Mouse (Mus musculus) limb, embryonic 13.5 days (tissue): ENCODE data around the gene Fbxo28. TPM values are rescaled to one million over a fixed set of nuclear protein-coding genes. Genes with fewer than 3 reads are reported as not detected.
A peak's percentile ranks its signal among the peaks of the same experiment; 100 is the strongest.

ENCODE experiments used
- ATAC-seq: fragments of 200-750 bp; cut with Nextera tagmentation; 2 replicates; pipeline ENCODE4 v1.8.0; 2017; ENCODE audit warnings: low read depth, moderate number of reproducible peaks, moderate TSS enrichment; ENCODE audit not compliant: low FRiP score
- H3K27ac ChIP-seq: fragments of 300-500 bp; sonication (generic); 2 replicates; pipeline ENCODE4 v1.5.1; 2015; ENCODE audit warnings: inconsistent platforms, mild to moderate bottlenecking, moderate library complexity
- H3K27me3 ChIP-seq: fragments of 300-500 bp; sonication (generic); 2 replicates; pipeline ENCODE4 v1.6.1; 2015; ENCODE audit warnings: mild to moderate bottlenecking, inconsistent platforms
- H3K36me3 ChIP-seq: fragments of 300-500 bp; sonication (generic); 2 replicates; pipeline ENCODE4 v1.6.1; 2015; ENCODE audit warnings: inconsistent platforms, mild to moderate bottlenecking, moderate library complexity
- H3K4me1 ChIP-seq: fragments of 300-500 bp; sonication (generic); 2 replicates; pipeline ENCODE4 v1.6.1; 2015; ENCODE audit warnings: inconsistent platforms
- H3K4me2 ChIP-seq: fragments of 300-500 bp; sonication (generic); replicated peaks from 2 replicates; pipeline ENCODE4 v1.6.1; 2015; ENCODE audit warnings: inconsistent platforms, mild to moderate bottlenecking, moderate library complexity
- H3K4me3 ChIP-seq: fragments of 300-500 bp; sonication (generic); 2 replicates; pipeline ENCODE4 v1.5.1; 2015; ENCODE audit warnings: moderate library complexity, mild to moderate bottlenecking, inconsistent platforms
- H3K9ac ChIP-seq: fragments of 300-500 bp; sonication (generic); 2 replicates; pipeline ENCODE4 v1.6.1; 2015; ENCODE audit warnings: mild to moderate bottlenecking, inconsistent platforms
- H3K9me3 ChIP-seq: fragments of 300-500 bp; sonication (generic); 2 replicates; pipeline ENCODE4 v1.6.1; 2016; ENCODE audit warnings: inconsistent platforms
- WGBS: fragments of 180-500 bp; shearing (Covaris S2); methylation state at CpG from one replicate; pipeline ENCODE4 v1.1.7; 2015; 5-methylcytosine and 5-hydroxymethylcytosine counted together
- polyA plus RNA-seq: library from polyadenylated mRNA; unstranded; fragments of >200 nt; fragmentation: Nextera tagmentation; extraction: Ambion mirVana; gene quantifications from 2 replicates; pipeline ENCODE4 v1.2.1, GENCODE M21; 2015

The Fbxo28 gene
- polyA plus RNA-seq, result 19.6 TPM in 2 replicates

GRCm38 (mm10) chr1:182340821-182341781 lies at the start of gene Fbxo28:
Gene Fbxo28 (minus strand): TSS chr1:182341629.
- ATAC-seq, result peak; percentile 97
- no peaks in the 10 kb centered on the region for H3K27me3 ChIP-seq
- H3K9me3 ChIP-seq, result no peaks in the 10 kb centered on the region
- H3K27ac ChIP-seq, result peak within 1 kb of the TSS; percentile 84
- H3K4me2 ChIP-seq, result peak within 1 kb of the TSS; percentile 84
- peaks cover 7% of the 10 kb centered on the region for H3K36me3 ChIP-seq
- peak within 1 kb of the TSS; percentile 98 for H3K9ac ChIP-seq
- WGBS, result under 1% methylated on average over 82 of the region's 93 CpGs
- peak within 1 kb of the TSS; percentile 99 for H3K4me3 ChIP-seq
- H3K4me1 ChIP-seq, result peaks cover 22% of the 10 kb centered on the region

GRCm38 (mm10) chr1:182388729-182389128 lies 47.3 kb upstream of the Fbxo28 start:
- no peak overlapping the region for H3K9ac ChIP-seq
- WGBS, result 55% methylated on average over 4 of the region's 4 CpGs
- no peak overlapping the region for H3K4me3 ChIP-seq
- no peaks in the 10 kb centered on the region for H3K9me3 ChIP-seq
- H3K27ac ChIP-seq, result no peak overlapping the region
- H3K36me3 ChIP-seq, result no peaks in the 10 kb centered on the region
- ATAC-seq, result no peak
- H3K27me3 ChIP-seq, result no peaks in the 10 kb centered on the region
- no peak overlapping the region for H3K4me2 ChIP-seq
- no peaks in the 10 kb centered on the region for H3K4me1 ChIP-seq

- no peaks in the 10 kb centered on the region for H3K27me3 ChIP-seq
- no peaks in the 10 kb centered on the region for H3K4me1 ChIP-seq
- no peak for ATAC-seq
- H3K4me2 ChIP-seq, result no peak overlapping the region
- H3K9ac ChIP-seq, result no peak overlapping the region
- no peaks in the 10 kb centered on the region for H3K36me3 ChIP-seq
- 91% methylated on average over 8 of the region's 8 CpGs for WGBS
- H3K9me3 ChIP-seq, result no peaks in the 10 kb centered on the region
- H3K27ac ChIP-seq, result no peak overlapping the region
- H3K4me3 ChIP-seq, result no peak overlapping the region
Observed at GRCm38 (mm10) chr1:182386449-182386848, 45.0 kb upstream of the Fbxo28 start.

GRCm38 (mm10) chr1:182383096-182383495 lies 41.7 kb upstream of the Fbxo28 start:
- WGBS, result 81% methylated on average over 9 of the region's 9 CpGs
- H3K9me3 ChIP-seq, result no peaks in the 10 kb centered on the region
- H3K27me3 ChIP-seq, result no peaks in the 10 kb centered on the region
- H3K36me3 ChIP-seq, result no peaks in the 10 kb centered on the region
- H3K9ac ChIP-seq, result no peak overlapping the region
- H3K4me2 ChIP-seq, result no peak overlapping the region
- no peak for ATAC-seq
- no peak overlapping the region for H3K27ac ChIP-seq
- H3K4me1 ChIP-seq, result no peaks in the 10 kb centered on the region
- no peak overlapping the region for H3K4me3 ChIP-seq

GRCm38 (mm10) chr1:182381327-182381726 lies 39.9 kb upstream of the Fbxo28 start:
- Histone ChIP-seq H3K4me2 (no peak overlapping the region), H3K4me3 (no peak overlapping the region), H3K27ac (no peak overlapping the region), H3K4me1 (no peaks in the 10 kb centered on the region), H3K9ac (no peak overlapping the region), H3K36me3 (no peaks in the 10 kb centered on the region), H3K27me3 (no peaks in the 10 kb centered on the region), H3K9me3 (no peaks in the 10 kb centered on the region)
- ATAC-seq, result no peak
- 74% methylated on average over 3 of the region's 3 CpGs for WGBS

GRCm38 (mm10) chr1:182380683-182381082 lies 39.3 kb upstream of the Fbxo28 start:
- Histone ChIP-seq H3K4me3 (no peak overlapping the region), H3K4me2 (no peak overlapping the region), H3K9ac (no peak overlapping the region), H3K4me1 (no peaks in the 10 kb centered on the region), H3K27me3 (no peaks in the 10 kb centered on the region), H3K9me3 (no peaks in the 10 kb centered on the region), H3K36me3 (no peaks in the 10 kb centered on the region), H3K27ac (no peak overlapping the region)
- no peak for ATAC-seq
- 85% methylated on average over 7 of the region's 7 CpGs for WGBS

- no peak overlapping the region for H3K4me3 ChIP-seq
- no peaks in the 10 kb centered on the region for H3K4me1 ChIP-seq
- no peak overlapping the region for H3K27ac ChIP-seq
- H3K27me3 ChIP-seq, result peaks cover 4% of the 10 kb centered on the region; the same call in 1 of the 2 replicates
- WGBS, result 82% methylated on average over 7 of the region's 7 CpGs
- no peak overlapping the region for H3K9ac ChIP-seq
- ATAC-seq, result no peak
- no peak overlapping the region for H3K4me2 ChIP-seq
- H3K9me3 ChIP-seq, result no peaks in the 10 kb centered on the region
- no peaks in the 10 kb centered on the region for H3K36me3 ChIP-seq
Observed at GRCm38 (mm10) chr1:182378876-182379275, 37.4 kb upstream of the Fbxo28 start.

- no peak overlapping the region for H3K4me2 ChIP-seq
- no peak overlapping the region for H3K4me3 ChIP-seq
- no peak overlapping the region for H3K9ac ChIP-seq
- no peaks in the 10 kb centered on the region for H3K9me3 ChIP-seq
- no peak overlapping the region for H3K27ac ChIP-seq
- peaks cover 6% of the 10 kb centered on the region; the same call in 1 of the 2 replicates for H3K27me3 ChIP-seq
- no peak for ATAC-seq
- 78% methylated on average over 11 of the region's 11 CpGs for WGBS
- no peaks in the 10 kb centered on the region for H3K36me3 ChIP-seq
- H3K4me1 ChIP-seq, result no peaks in the 10 kb centered on the region
Observed at GRCm38 (mm10) chr1:182378205-182378835, 36.9 kb upstream of the Fbxo28 start.

GRCm38 (mm10) chr1:182377519-182377918 lies 36.1 kb upstream of the Fbxo28 start:
- no peak overlapping the region for H3K27ac ChIP-seq
- H3K4me1 ChIP-seq, result no peaks in the 10 kb centered on the region
- no peak overlapping the region for H3K4me2 ChIP-seq
- H3K9me3 ChIP-seq, result no peaks in the 10 kb centered on the region
- no peak overlapping the region for H3K4me3 ChIP-seq
- no peaks in the 10 kb centered on the region for H3K36me3 ChIP-seq
- H3K27me3 ChIP-seq, result peaks cover 6% of the 10 kb centered on the region; the same call in 1 of the 2 replicates
- no peak overlapping the region for H3K9ac ChIP-seq
- WGBS, result 75% methylated on average over 6 of the region's 6 CpGs
- ATAC-seq, result no peak

- ATAC-seq, result no peak
- 90% methylated on average over 7 of the region's 7 CpGs for WGBS
- Histone ChIP-seq H3K9ac (no peak overlapping the region), H3K27ac (no peak overlapping the region), H3K36me3 (no peaks in the 10 kb centered on the region), H3K4me2 (no peak overlapping the region), H3K9me3 (no peaks in the 10 kb centered on the region), H3K4me3 (no peak overlapping the region), H3K4me1 (no peaks in the 10 kb centered on the region), H3K27me3 (peaks cover 6% of the 10 kb centered on the region; the same call in 1 of the 2 replicates)
Observed at GRCm38 (mm10) chr1:182376826-182377225, 35.4 kb upstream of the Fbxo28 start.

GRCm38 (mm10) chr1:182376221-182376620 lies 34.8 kb upstream of the Fbxo28 start:
- Histone ChIP-seq H3K27me3 (peaks cover 6% of the 10 kb centered on the region; the same call in 1 of the 2 replicates), H3K4me3 (no peak overlapping the region), H3K4me1 (no peaks in the 10 kb centered on the region), H3K4me2 (peak overlapping the region; percentile 21; the same call in 1 of the 2 replicates), H3K9me3 (no peaks in the 10 kb centered on the region), H3K36me3 (no peaks in the 10 kb centered on the region), H3K9ac (no peak overlapping the region), H3K27ac (no peak overlapping the region)
- 28% methylated on average over 8 of the region's 8 CpGs for WGBS
- ATAC-seq, result no peak

- 70% methylated on average over 8 of the region's 8 CpGs for WGBS
- H3K4me1 ChIP-seq, result peaks cover 9% of the 10 kb centered on the region
- H3K9ac ChIP-seq, result no peak overlapping the region
- no peak overlapping the region for H3K4me3 ChIP-seq
- no peaks in the 10 kb centered on the region for H3K36me3 ChIP-seq
- H3K27me3 ChIP-seq, result peaks cover 6% of the 10 kb centered on the region; the same call in 1 of the 2 replicates
- no peak overlapping the region for H3K27ac ChIP-seq
- no peak overlapping the region for H3K4me2 ChIP-seq
- ATAC-seq, result no peak
- H3K9me3 ChIP-seq, result no peaks in the 10 kb centered on the region
Observed at GRCm38 (mm10) chr1:182371891-182372290, 30.5 kb upstream of the Fbxo28 start.
